Mouse (Mus musculus): Measurements from ENCODE around the gene Adarb1.
A peak's percentile ranks its signal among the peaks of the same experiment; 100 is the strongest.
"Not testable (repeated sequence)": the region's sequence is repeated elsewhere in the genome, so short reads cannot be mapped to it uniquely, and the experiment has no call there.

The Adarb1 gene

DNA sequence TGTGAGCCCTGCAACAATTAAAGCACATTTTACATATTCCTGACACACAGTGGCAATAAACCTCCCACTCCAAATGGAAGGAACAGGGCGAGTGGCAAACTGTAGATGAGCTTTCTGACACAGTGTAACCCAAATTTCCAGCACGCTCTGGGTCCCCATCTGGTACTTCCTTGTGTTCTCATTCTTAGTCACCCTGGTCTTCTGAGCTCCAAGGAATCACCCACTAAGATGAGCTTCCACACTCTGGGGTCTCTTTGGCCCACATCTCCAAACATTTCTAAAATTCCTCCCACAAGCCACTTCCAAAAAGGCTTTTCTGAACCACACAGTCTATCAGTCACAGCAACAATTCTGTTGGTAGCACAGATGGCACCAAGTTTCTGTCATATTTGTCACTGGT is 102.4 kb downstream of the Adarb1 start:
- DNase-seq (ENCODE audit: low read depth, low spot score), result no peak

DNA sequence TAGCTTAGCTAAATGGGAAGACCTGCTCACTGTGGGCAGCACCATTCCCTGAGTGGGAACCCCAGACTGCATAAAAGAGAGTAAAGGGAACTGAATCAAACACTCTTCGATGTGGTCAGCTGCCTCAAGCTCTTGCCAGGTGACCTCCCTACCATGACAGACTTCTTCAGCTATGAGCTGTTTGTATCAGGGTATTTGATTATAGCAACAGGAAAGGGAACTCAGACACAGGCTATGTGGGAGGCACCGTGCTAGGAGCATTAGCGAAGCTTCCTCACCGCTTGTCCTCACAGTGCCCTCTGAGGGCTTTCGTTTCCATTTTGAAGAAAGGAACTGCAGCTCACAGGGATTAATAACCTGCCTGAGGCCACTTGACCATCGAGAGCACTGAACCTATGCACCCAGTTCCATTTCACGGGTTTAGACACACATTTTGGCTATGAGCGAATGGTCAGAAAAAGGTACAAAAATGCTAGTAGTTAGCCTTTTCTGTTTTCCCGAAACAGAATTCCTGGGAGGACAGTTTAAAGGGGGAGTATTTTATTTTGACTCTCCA is 103.3 kb downstream of the Adarb1 start:
- no peak for DNase-seq (ENCODE audit: low read depth, low spot score)

DNA sequence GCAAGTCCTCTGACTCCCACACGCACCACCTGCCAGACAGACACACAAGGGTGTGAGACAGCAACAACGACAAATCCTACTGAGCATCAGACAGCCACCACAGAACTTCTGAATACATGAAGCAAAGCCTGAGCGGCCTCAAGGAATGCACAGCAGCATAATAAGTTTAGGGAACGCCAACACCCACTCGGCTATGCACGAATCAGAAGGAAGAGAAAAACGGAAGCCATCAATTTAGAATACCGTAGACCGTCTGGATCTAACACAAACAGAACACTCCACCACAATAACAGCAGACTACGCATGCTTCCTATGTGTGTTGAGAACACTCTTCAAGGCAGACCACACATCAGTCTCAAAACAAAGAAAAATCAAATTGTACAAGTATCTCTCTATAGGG is 109.1 kb downstream of the Adarb1 start:
- no peak for DNase-seq (ENCODE audit: low read depth, low spot score)

DNA sequence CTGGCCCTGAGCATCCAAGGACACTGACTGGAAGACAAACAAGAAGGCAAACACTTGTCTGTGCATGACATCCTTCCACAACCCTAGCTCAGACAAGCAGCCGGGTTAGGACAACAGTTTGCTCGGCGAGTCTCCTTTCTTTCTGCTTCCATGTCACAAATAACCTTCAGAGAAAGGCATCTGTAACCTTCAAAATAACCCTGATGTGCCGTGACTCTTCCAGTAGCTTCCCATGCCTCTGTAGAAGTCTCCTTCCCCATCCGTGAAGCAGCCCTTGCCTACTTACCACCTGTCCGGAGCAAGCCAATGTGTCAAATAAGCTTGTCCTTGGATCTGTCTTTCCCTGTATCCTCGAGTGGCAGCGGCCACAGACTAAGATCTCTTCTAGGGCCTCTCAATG is 112.3 kb downstream of the Adarb1 start:
- DNase-seq (ENCODE audit: low read depth, low spot score), result no peak

DNA sequence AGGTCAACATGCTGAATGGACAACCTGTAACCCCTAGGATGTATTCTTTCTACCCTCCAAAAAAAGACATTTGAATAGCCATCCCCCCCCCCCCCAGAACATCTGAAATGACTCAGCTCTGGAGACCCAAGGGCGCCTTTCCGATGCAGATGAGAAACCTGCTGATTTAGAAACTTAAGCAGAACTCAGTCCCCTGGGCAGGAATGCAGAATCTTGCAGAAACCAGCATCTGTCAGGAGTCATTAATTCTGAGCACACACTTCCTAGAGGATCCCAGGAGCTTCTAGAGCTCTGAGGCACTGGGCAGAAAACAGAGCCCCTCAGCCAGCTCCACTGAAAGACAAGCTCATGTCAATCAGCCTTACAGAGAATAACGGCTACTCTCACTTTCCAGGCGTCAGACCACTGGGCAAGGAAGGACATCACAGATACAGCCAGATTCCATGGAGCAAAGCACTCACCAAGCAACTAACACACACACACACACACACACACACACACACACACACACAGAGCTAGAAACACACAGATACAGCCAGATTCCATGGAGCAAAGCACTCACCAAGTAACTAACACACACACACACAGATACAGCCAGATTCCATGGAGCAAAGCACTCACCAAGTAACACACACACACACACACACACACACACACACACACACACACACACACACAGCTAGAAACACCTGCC is 113.1 kb downstream of the Adarb1 start:
- DNase-seq (ENCODE audit: low read depth, low spot score), result no peak

DNA sequence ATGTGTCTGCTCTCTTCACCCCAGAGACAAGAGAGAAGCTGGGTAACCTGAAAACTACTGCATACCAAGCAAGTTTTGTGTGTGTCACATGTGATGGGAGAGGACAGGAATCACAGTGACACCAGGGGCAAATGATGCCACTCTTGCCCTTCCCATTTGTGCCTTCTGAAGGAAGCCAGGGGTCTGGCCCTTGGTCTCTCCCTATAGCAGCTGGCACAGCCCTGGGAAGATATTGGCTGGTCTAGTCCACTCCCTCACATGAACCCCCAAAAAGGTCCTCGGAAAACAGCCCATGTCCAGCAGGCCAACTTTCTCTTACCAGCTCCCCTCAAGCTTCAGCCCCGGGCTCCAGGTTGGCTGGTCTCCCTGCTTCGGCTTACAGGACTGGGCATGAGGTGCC is 113.7 kb downstream of the Adarb1 start:
- DNase-seq (ENCODE audit: low read depth, low spot score), result no peak

DNA sequence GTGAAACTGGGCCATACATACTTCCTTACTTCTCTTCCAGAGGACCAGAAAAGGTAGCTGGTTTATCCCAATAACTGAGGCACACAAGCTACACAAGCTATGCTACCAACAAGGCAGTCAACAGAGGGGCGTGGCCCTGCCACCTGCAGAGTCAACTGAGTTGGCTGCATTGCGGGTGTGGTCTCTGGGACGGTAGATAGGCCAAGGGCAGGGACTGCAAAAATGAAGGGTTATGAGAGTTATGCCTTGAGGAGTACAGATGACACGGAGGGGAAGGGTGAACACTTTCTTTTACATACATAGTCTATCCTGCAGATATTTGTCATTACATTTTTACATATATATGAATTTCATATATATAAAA is 117.2 kb downstream of the Adarb1 start:
- DNase-seq (ENCODE audit: low read depth, low spot score), result no peak

DNA sequence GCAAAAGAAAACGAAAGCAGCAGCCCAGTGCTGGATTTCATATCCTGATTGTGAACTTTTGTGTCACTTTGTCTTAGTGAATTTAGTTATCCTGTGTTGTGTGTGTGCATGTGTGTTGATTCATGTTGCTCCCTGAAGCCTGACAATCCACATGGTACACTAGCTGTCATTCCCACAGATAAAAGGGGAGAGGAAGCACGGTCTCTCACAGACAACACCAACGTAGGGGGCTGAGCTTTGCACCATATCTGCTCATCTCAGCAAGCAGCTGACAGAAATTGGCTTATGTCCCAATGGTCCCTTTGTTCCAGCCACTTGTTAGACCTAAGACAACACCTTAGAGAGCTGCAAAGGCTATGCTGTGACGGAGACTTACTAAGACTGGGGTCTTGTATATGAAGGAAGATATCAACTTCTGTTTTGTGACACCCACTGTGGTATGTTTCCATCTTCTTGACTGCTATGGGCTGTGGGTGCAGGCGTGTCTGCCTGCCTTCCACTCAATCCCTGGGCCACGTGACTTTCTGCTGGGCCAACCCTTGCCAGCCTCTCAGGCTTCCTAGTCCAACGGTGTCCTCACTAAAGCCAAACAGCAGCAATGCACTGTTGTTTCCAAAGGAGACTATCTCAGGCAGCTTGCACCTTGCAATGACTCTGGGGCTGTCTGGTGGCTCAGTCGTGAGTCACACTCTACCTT is 117.7 kb downstream of the Adarb1 start:
- no peak for DNase-seq (ENCODE audit: low read depth, low spot score)

DNA sequence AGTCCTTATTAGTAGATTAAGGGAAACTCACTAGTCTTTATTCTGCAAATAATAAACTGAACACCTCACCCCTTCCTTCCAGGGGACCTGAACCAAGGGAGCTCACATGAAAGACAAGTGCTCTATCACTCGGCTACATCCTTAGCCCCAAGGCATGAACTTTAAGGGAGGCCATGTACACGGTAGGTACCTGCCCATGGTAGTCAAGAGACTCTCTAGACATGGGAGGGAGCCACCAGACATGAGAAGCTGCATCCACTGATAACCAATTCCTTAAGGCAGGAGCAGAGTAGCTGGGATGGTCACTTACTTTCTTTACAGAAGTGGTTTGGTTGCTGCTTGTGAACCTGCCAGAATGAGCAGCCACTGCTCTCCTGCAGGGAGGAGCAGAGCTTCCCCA is 118.9 kb downstream of the Adarb1 start:
- DNase-seq (ENCODE audit: low read depth, low spot score), result no peak

DNA sequence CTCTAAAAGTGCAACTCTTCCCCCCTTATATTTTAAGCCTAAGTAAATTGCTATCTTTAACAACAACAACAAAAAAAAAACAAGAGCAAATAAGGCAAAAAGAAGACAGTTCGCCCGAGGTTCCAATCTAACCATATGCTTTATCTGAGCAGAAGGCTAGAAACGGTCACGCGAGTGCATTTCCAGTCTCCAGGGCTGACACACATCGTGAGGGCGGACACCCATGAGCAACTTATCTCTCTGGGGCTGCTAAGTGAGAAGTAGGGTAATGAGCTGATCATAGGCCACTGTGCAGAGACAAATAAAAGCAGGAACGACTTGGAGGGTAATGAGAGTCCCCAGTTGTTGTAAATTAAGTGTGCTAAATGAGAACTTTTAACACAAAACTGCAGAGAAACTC is 119.4 kb downstream of the Adarb1 start:
- no peak for DNase-seq (ENCODE audit: low read depth, low spot score)

DNA sequence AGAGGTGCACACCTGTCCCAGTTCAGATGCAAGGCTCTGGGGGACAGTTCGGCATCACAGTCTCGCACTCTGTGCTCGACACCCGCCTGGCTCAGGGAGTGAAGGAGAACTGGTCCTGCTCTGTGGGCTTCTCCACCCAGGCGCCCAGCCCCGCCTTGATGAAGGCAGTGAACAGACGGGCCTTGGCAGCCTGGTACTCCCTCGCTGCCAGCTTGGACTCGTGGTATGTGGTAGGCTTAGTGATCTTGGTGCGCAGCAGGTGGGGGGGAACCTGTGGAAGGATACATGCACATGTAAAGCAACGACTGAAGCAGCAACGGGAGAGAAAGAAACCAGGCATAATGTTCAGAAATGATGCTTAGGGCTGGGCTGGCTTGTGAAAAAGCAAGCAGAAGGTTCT is 123.4 kb downstream of the Adarb1 start:
- DNase-seq (ENCODE audit: low read depth, low spot score), result no peak

DNA sequence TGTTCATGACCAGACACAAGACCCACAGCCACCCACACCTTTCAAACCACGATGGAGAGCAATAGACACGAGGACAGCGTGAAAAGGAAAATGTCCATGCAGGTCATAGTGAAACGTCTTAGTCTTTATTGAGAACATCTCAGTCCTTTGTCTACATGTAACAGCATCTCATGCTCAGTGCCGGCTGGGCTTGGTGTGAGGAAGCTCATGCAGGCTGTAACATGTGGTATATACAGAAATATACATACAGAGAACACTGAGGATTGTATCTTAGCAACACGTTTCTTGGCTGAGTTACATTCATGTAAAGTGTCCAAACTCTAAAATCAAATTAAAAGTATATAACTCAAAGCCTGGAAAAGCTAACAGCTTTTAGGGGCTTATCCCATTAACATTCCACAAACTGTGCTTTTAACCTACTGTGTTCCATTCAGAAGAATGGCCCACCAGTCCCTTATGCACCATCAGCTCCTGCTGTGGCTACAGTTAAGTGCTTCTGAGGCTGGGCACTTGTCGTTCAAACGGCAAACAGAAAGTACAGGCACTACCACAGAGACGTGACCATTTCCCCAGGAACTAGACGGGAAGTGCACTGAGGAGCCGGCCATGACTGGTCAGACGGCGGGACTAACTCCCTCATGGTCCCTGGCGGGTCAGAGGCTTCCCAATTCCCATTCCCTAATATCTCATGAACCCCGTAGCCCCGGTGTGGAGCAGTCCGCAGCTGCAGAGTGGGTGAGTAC is 127.3 kb downstream of the Adarb1 start:
- DNase-seq (ENCODE audit: low read depth, low spot score), result peak; percentile 12

DNA sequence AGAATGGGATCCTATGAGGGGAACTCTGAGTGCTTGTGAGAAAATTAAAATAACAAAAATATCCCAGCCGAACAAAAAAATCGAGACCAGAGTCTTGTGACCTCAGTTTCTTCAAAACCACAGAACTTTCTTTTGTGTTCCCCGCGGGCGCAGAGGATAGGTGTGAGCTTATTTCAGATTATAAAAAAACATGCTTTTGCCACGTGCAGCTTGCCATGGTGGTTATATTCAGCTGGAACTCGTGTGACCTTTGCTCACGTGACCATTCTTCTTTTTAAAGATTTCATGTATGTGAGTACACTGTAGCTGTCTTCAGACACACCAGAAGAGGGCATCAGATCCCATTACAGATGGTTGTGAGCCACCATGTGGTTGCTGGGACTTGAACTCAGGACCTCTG is 128.5 kb downstream of the Adarb1 start:
- DNase-seq (ENCODE audit: low read depth, low spot score), result no peak

DNA sequence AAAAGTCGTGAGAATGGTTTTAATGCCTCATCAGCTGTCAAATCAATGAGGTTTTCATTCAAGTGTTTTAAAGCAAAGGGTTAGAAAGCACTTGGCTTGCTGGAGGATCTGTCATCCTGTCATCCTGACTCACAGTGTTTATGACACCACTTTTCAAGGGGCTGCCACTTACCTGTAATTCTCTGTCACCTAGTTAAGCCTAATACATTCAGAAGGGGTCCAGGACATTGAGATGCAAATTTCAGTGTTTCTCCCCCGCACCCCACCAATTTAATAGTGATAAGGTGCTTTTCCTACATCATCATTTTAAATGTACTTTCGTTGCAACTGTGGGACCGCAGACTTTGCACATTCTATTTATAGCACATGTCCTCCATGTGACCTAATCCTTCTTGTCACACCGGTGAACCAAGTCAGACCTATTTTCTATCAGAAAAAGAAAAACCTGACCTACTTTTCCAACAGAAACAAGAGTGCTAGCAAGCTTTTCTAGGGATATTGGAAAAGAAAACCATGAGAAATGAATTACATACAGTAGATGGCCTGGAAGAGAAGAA is 129.4 kb downstream of the Adarb1 start:
- no peak for DNase-seq (ENCODE audit: low read depth, low spot score)

DNA sequence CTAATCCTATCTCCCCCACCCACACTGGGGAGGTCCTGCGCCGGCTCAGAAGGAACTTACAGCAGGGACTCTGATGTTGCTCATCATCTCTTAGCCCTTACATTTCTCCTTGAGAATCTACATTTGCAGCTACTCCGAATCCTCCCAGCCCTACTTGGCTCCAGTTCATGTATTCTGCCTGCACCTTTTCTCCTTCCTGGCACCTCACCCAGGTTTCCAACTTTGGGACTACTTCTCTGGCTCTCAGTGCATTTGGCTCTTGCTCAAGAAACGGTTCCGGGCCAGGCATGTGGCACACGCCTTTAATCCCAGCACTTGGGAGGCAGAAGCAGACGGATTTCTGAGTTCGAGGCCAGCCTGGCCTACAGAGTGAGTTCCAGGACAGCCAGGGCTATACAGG is 130.4 kb downstream of the Adarb1 start:
- DNase-seq (ENCODE audit: low read depth, low spot score), result no peak

DNA sequence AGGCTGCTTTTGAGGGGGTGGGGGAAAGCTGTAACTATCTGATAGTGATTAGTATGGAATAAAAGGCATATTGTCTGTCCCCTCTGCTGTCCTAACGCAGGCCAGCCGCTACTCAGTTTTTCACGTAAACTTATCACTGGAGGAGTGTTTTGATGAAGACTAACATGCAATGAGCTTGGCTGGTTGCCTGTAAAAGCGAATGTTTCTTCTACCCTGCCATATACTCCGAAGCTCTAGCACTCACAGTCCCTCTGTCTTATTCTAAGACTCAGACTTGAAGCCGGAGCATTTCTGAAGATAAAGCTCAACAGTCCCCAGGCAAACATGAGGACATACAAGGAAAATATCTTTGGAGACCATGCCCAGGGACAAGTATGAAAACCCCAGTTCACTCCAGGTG is 133.2 kb downstream of the Adarb1 start:
- DNase-seq (ENCODE audit: low read depth, low spot score), result no peak

DNA sequence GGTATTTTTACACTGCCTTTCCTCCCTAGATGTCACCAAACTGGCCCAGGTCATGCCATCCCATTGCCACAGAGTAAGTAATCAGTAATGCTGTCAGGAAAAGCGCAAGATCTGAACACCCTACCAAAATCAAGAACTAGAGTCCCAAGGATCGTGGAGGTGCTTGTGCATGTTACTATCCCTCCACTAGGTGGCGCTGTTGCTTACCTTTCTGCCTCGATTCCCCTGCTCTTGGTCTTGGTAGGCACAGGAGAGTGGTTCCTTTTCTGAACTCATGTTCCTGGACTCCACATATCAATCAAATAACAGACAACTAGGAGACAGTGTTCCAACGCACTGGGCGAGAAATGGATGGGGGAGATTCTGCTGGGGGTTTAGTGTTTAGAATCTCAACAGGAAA is 135.2 kb downstream of the Adarb1 start:
- peak; percentile 87 for DNase-seq (ENCODE audit: low read depth, low spot score)

DNA sequence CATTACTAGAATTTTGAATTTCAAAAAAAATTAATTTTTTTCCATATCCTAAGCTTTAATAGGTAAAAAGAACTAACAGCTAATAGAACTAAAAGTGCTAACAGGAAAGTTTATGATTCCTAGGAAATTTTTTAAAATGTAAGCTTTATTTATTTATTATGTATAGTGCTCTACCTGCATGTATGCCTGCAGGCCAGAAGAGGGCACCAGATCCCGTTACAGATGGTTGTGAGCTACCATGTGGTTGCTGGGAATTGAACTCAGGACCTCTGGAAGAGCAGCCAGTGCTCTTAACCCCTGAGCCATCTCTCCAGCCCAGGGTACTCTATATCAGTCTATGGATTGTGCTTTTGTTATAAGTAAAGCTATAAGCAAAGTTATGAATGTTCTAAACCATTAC is 136.0 kb downstream of the Adarb1 start:
- DNase-seq (ENCODE audit: low read depth, low spot score), result not testable (repeated sequence)

DNA sequence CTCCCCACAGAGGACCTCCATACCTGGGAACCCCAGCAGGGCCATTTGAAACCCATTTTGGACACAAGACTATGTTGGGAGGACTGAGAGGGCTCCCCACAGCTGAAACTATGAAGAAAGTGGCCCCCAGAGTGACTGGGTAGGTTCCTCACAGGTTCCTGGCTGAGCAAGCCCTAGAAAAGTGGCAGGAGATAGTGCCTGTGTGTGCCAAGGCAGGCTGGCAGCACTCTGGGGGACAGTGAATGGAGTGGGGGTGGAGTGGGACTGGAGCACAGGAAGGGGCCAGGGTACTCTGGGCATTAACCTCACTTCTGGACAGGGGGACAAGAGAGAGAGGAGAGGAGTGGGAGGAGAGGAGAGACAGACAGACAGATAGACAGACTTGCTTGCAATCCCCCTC is 144.3 kb downstream of the Adarb1 start:
- DNase-seq (ENCODE audit: low read depth, low spot score), result no peak

DNA sequence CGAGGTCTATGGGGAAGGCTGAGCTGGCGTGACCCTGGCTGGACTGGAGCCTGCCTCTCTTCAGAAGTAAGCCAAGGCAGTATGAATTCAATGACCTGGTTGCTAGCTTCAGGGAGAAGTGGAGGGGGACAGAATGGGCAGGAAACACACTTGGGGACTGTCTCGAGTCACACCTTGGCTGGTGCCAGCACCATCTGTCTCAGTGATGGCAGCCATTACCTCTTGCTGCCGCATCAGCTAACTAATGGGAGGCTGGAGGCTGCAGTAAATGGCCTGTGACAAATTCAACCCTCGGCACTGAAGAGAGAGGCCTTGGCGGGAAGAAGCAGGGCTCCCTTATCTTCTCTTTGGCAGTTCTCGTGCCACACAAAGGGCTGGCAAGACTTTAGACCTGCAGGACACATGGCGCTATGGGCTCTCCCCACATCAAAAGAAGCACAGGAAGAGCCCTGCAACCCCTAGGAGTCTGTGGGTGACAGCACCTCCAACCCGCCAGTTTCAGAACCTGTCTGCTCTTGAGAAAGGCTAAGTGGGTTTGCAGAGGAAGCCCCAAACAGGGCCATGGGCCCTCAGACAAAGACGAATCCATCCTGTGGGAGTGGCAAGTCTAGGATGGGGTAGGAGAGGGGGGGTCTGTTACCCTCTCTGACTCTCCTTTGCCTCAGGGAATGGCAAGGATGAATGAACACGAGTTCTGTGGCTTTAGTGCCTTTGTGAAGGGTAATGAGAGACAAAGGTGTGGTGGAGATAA is 144.9 kb downstream of the Adarb1 start:
- peak; percentile 80 for DNase-seq (ENCODE audit: low read depth, low spot score)

DNA sequence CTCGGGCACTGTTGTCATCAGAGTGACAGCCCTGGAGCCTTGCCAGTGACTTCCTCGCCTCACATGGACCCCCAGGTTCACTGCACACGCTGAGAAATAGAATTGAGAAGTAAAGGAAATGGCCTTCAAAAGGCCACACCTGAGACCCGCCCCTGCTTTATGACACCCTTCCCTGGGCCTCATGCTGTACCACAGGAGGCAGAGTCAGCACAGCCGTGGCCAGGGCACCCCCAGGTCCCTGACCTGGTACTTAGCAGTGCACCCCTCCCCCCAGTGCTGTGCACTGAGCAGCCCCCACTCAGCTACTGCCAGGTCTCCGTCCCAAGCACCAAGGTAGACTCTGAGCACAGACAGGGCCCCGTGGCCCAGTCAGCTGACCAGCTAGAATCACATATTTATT is 148.9 kb downstream of the Adarb1 start:
- no peak for DNase-seq (ENCODE audit: low read depth, low spot score)

DNA sequence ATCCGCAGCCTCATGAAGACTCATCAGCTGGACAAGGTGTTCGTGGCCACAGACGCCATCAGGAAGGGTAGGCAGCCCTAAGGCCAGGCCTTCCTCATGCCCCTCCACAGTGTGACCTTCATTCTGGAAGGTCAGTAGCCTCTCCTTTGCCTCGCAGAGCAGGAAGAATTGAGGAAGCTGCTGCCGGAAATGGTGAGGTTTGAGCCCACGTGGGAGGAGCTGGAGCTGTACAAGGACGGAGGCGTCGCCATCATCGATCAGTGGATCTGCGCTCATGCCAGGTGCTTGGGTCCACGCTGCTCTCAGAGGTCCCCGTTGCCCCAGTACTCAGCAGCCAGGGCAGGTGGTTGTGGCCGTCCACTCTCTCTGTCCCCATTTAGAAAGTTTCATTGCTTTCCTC is 151.0 kb downstream of the Adarb1 start:
- DNase-seq (ENCODE audit: low read depth, low spot score), result peak; percentile 57
